Mouse (Mus musculus): Measurements from ENCODE around the gene Zfp362. TPM values are rescaled to one million over a fixed set of nuclear protein-coding genes. Genes with fewer than 3 reads are reported as not detected.
A peak's percentile ranks its signal among the peaks of the same experiment; 100 is the strongest.

Zfp362 gene
- polyA plus RNA-seq, 1 experiment from 2014 or later: 31.3 TPM

DNA sequence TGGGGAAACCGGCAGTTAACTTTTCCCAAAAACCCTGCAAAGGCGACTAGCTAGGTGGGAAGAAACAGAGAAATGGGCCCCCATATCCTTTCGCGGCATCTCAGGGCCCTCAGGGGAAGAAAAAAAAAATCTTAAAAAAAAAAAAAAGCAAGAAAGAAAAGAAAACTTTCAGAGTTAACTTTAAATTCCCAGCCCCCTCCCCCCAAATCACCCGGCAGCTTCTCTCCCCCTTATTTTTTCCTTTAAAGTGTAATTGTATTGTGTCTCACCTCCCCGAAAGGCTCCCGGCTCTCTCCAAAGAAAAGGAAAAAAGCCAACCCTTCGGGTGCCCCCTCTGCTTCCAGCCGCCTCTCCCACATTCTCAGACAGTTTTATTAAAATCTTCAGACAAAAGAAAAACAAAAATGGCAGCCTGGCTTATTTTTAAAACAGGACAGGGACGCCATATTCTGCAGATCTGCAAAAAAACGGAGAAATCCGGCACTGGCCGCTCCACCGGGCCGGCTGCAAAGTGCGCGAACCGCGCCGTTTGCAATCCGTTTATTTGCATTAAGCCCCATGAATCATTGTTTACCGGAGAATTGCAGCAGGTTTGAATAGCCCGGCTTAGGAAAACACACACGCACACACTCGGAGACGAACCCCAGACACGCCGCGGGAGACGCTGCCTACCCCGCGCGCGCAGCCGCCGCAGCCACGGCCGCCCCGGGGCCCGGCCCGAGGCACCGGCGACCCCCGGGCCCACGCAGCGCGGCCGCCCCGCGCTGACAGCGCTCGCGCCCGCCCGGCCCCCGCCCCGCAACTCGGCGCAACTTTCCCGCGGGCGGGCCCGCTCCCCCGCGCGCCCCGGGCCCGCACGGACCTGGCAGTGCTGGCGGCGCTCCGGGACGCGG lies 449 bp downstream of the Zfp362 start:
- Histone ChIP-seq H3K9me3 (ENCODE audit: control insufficient read depth, low read length) (no peaks in the 10 kb centered on the region), H3K27me3 (replicated peaks; ENCODE audit: control insufficient read depth, insufficient read depth, low read length) (no peaks in the 10 kb centered on the region), H3K36me3 (ENCODE audit: control insufficient read depth, insufficient read depth, low read length) (no peaks in the 10 kb centered on the region), H3K27ac (ENCODE audit: low read depth) (peak overlapping the region; percentile 98), H3K4me3 (ENCODE audit: low read depth, low read length) (peak overlapping the region; percentile 92), H3K4me2 (ENCODE audit: low read length) (peak overlapping the region; percentile 92), H3K4me1 (replicated peaks; ENCODE audit: control insufficient read depth, insufficient read depth, low read length) (peaks cover 30% of the 10 kb centered on the region), H3K9ac (ENCODE audit: low read length) (peak overlapping the region; percentile 98)
- under 1% methylated on average over 64 of the region's 74 CpGs for WGBS
- DNase-seq (ENCODE audit: low spot score): peak; percentile 84
- ATAC-seq (replicated peaks; ENCODE audit: low FRiP score, low TSS enrichment, low read depth): 0 out of 2 replicates have a peak, but pooled peaks have one; percentile 3

DNA sequence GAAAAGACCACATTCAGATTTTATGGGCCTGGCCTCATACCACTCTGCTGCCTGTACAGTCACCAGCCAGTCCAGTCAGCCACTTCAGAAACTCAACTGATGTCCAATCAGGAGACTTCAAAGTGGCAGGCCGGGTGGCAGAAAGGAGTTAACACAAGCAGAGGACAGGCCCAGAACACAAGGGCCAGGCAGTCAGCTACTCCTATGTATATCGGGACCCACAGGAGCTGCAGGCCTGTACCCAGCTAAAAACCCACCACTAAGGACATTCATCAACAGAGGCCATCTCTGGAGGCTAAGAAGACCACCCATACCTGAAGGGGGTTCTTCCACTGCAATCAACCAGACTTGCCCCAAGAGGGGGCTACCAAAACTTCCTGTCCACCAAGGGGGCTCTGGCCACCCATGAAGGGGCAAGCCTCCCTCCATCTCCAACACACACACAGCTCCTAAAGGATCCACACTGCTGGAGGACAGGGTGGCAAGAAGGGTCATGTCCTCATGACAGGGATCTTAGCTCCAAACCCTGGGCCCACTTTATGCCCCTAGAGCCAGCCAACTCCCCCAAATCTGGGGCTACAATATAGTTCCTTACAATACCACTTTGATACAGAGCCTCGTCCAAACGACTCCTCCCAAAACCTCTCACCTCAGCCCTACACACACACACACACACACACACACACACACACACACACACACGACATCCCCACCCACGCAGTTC lies 1.3 kb downstream of the Zfp362 start:
- ATAC-seq (replicated peaks; ENCODE audit: low FRiP score, low TSS enrichment, low read depth) (no peak), DNase-seq (ENCODE audit: low spot score) (peak; percentile 60)
- Histone ChIP-seq H3K9me3 (ENCODE audit: control insufficient read depth, low read length) (no peaks in the 10 kb centered on the region), H3K36me3 (ENCODE audit: control insufficient read depth, insufficient read depth, low read length) (no peaks in the 10 kb centered on the region), H3K4me2 (ENCODE audit: low read length) (peak overlapping the region; percentile 92), H3K27ac (ENCODE audit: low read depth) (peak overlapping the region; percentile 98), H3K9ac (ENCODE audit: low read length) (peak overlapping the region; percentile 98), H3K4me3 (ENCODE audit: low read depth, low read length) (peak overlapping the region; percentile 92), H3K4me1 (replicated peaks; ENCODE audit: control insufficient read depth, insufficient read depth, low read length) (peaks cover 32% of the 10 kb centered on the region), H3K27me3 (replicated peaks; ENCODE audit: control insufficient read depth, insufficient read depth, low read length) (no peaks in the 10 kb centered on the region)
- under 1% methylated on average over 6 of the region's 6 CpGs for WGBS

DNA sequence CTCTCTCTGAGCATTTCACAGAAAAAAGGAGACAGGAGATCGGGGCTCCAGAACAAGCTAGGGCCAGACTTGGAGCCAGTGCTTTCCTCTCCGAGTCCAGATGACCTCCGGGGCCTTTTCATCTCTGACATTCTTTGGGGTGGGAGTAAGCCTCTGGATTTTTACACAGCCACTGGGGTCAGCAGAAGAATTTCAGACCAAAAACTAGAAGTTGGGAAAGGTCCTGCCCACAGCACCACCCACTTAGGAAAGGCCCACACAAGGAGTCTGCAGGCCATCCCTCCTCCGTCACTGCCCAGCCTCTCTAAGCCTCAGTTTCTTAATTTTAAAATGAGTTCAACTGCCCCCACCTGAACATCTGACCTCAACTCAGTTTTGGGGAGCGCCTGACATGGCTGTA lies 2.3 kb downstream of the Zfp362 start:
- peaks cover 36% of the 10 kb centered on the region for H3K4me1 ChIP-seq (replicated peaks; ENCODE audit: control insufficient read depth, insufficient read depth, low read length)
- no peak for ATAC-seq (replicated peaks; ENCODE audit: low FRiP score, low TSS enrichment, low read depth)
- no peak overlapping the region for H3K27ac ChIP-seq (ENCODE audit: low read depth)
- H3K27me3 ChIP-seq (replicated peaks; ENCODE audit: control insufficient read depth, insufficient read depth, low read length): no peaks in the 10 kb centered on the region
- no peak for DNase-seq (ENCODE audit: low spot score)
- peak overlapping the region; percentile 92 for H3K4me2 ChIP-seq (ENCODE audit: low read length)
- 41% methylated on average over 5 of the region's 5 CpGs for WGBS
- H3K9me3 ChIP-seq (ENCODE audit: control insufficient read depth, low read length): no peaks in the 10 kb centered on the region
- no peaks in the 10 kb centered on the region for H3K36me3 ChIP-seq (ENCODE audit: control insufficient read depth, insufficient read depth, low read length)
- peak overlapping the region; percentile 6; the same call in 1 of the 2 replicates for H3K9ac ChIP-seq (ENCODE audit: low read length)
- H3K4me3 ChIP-seq (ENCODE audit: low read depth, low read length): peak overlapping the region; percentile 92; the same call in 1 of the 2 replicates

DNA sequence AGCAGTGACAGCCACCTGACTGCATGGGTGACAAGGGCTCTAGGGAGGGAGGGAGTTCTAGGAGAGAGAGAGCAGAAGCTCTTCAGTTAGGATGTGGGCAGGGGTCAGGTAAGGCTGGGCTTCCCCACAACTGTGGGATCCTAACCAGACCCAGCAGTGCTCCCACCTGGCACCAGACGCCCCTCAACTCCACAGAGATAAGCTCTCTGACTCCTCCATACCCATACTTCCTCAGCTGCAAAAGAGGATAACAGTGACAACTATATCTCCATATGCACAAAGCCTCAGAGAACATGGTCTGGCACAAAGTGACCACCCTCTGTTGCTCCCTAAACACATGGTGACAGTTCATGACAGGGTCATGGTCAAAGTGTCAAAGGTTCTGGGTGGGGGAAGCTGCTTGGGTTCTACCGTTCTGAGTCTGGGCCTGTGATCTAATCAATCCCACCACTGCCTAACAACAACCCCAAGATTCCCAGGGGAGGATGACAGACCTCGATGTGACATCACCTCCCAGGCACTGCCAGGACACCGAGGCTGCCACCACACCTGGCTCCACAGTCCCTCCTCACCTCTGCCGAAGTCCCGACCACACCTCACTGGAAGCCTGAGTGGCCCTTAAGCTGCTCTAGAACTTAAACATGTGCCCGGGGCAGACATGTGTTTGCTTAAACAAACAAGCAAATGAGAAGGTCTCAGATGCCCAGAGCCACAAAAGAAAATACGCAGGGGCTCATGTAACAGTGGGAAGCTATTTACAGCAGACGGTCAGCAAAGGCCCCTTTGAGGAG lies 4.0 kb downstream of the Zfp362 start:
- Histone ChIP-seq H3K9me3 (ENCODE audit: control insufficient read depth, low read length) (no peaks in the 10 kb centered on the region), H3K27me3 (replicated peaks; ENCODE audit: control insufficient read depth, insufficient read depth, low read length) (no peaks in the 10 kb centered on the region), H3K4me1 (replicated peaks; ENCODE audit: control insufficient read depth, insufficient read depth, low read length) (peaks cover 35% of the 10 kb centered on the region), H3K4me3 (ENCODE audit: low read depth, low read length) (no peak overlapping the region), H3K9ac (ENCODE audit: low read length) (no peak overlapping the region), H3K36me3 (ENCODE audit: control insufficient read depth, insufficient read depth, low read length) (no peaks in the 10 kb centered on the region), H3K27ac (ENCODE audit: low read depth) (no peak overlapping the region), H3K4me2 (ENCODE audit: low read length) (no peak overlapping the region)
- 60% methylated on average over 9 of the region's 9 CpGs for WGBS
- no peak for ATAC-seq (replicated peaks; ENCODE audit: low FRiP score, low TSS enrichment, low read depth)
- DNase-seq (ENCODE audit: low spot score): no peak

DNA sequence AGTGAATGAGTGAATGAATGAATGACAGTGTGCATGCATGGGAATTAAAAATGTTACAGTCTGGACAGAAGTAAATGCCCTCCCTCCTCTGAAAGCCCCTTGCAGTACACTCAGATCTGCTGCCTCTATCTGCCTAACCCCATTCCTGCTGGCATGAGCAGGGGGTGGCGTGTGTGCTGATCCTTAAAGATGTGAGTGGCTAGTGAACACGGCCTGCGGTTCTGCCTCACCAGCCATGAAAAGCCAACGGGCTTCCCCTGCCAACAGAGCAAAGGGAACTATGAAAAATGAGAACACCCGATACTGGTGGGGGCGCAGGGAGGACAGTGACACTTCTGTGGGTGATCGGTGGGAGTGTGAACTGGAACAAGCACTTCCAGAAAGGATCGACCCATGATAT lies 9.1 kb downstream of the Zfp362 start:
- H3K36me3 ChIP-seq (ENCODE audit: control insufficient read depth, insufficient read depth, low read length): peaks cover 6% of the 10 kb centered on the region
- 86% methylated on average over 8 of the region's 8 CpGs for WGBS
- H3K4me2 ChIP-seq (ENCODE audit: low read length): no peak overlapping the region
- ATAC-seq (replicated peaks; ENCODE audit: low FRiP score, low TSS enrichment, low read depth): no peak
- peaks cover 19% of the 10 kb centered on the region for H3K4me1 ChIP-seq (replicated peaks; ENCODE audit: control insufficient read depth, insufficient read depth, low read length)
- no peaks in the 10 kb centered on the region for H3K27me3 ChIP-seq (replicated peaks; ENCODE audit: control insufficient read depth, insufficient read depth, low read length)
- no peak overlapping the region for H3K4me3 ChIP-seq (ENCODE audit: low read depth, low read length)
- H3K9me3 ChIP-seq (ENCODE audit: control insufficient read depth, low read length): no peaks in the 10 kb centered on the region
- DNase-seq (ENCODE audit: low spot score): no peak
- no peak overlapping the region for H3K9ac ChIP-seq (ENCODE audit: low read length)
- H3K27ac ChIP-seq (ENCODE audit: low read depth): no peak overlapping the region

DNA sequence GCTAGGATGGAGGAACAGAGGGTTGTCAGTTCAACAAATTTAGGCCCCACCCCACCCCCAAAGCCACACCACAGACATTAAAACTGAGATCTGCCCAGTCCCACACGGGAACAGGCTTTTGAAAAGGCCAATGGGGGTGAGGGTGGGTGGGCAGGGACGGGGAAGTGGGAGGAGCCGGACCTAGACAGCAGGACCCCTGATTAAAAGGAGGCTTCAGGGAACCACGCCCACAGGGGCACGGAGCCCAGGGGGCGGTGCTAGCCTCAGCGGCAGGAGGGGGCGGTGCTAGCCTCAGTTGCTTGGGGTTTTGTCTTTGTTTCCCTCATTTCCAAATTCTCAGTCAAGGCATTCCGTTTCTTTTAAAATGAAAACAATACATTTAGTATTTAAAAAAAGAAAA lies 10.2 kb downstream of the Zfp362 start:
- WGBS: 15% methylated on average over 9 of the region's 9 CpGs
- Histone ChIP-seq H3K4me2 (ENCODE audit: low read length) (no peak overlapping the region), H3K4me1 (replicated peaks; ENCODE audit: control insufficient read depth, insufficient read depth, low read length) (peaks cover 16% of the 10 kb centered on the region), H3K36me3 (ENCODE audit: control insufficient read depth, insufficient read depth, low read length) (peaks cover 12% of the 10 kb centered on the region), H3K27ac (ENCODE audit: low read depth) (no peak overlapping the region), H3K9me3 (ENCODE audit: control insufficient read depth, low read length) (no peaks in the 10 kb centered on the region), H3K27me3 (replicated peaks; ENCODE audit: control insufficient read depth, insufficient read depth, low read length) (no peaks in the 10 kb centered on the region), H3K9ac (ENCODE audit: low read length) (no peak overlapping the region), H3K4me3 (ENCODE audit: low read depth, low read length) (no peak overlapping the region)
- ATAC-seq (replicated peaks; ENCODE audit: low FRiP score, low TSS enrichment, low read depth) (peak; percentile 33; the same call in 1 of the 2 replicates), DNase-seq (ENCODE audit: low spot score) (no peak)

DNA sequence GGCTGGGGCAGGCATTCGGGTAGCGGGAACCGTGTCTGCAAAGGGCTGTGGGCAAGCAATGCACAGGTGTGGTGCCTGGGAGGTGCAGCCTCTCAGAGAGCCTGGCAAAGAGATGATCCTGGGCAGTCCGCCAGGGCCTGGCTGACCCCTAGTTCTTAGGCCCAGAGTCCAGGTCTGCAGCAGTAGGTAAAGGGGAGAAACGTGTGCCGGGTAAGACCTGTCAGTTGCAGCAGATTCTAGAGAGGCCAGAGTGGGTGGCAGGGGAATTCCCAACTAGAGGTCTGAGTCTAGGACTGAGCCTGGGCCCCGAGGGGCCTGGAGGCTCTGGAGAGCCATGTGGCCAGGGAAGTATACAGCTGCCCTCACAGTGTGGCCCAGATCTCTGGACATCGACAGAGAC lies 11.6 kb downstream of the Zfp362 start:
- H3K36me3 ChIP-seq (ENCODE audit: control insufficient read depth, insufficient read depth, low read length): peaks cover 16% of the 10 kb centered on the region
- no peak overlapping the region for H3K9ac ChIP-seq (ENCODE audit: low read length)
- DNase-seq (ENCODE audit: low spot score): no peak
- no peak overlapping the region for H3K4me2 ChIP-seq (ENCODE audit: low read length)
- no peak for ATAC-seq (replicated peaks; ENCODE audit: low FRiP score, low TSS enrichment, low read depth)
- no peaks in the 10 kb centered on the region for H3K27me3 ChIP-seq (replicated peaks; ENCODE audit: control insufficient read depth, insufficient read depth, low read length)
- H3K4me1 ChIP-seq (replicated peaks; ENCODE audit: control insufficient read depth, insufficient read depth, low read length): peaks cover 13% of the 10 kb centered on the region
- H3K4me3 ChIP-seq (ENCODE audit: low read depth, low read length): no peak overlapping the region
- no peak overlapping the region for H3K27ac ChIP-seq (ENCODE audit: low read depth)
- WGBS: 87% methylated on average over 8 of the region's 8 CpGs
- H3K9me3 ChIP-seq (ENCODE audit: control insufficient read depth, low read length): no peaks in the 10 kb centered on the region

DNA sequence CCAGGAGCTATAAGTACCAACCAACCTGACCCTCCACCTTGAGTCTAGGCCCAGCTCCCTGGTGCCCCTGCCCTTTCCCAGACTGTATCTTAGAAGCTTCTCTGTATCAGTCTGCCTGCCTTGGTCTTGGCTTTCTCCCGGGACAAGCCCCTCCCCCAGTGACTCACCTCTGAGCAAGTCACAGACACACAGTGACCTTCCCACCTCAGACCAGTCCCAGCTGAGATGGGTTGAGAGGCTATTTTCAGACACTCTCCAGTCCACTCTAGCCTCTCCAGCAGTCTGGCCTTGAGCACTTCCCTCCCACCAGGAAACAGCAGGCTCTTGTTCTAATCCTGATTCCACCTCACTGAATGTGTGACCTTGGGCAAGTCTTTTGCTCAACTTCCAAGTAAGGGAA lies 12.1 kb downstream of the Zfp362 start:
- no peak for ATAC-seq (replicated peaks; ENCODE audit: low FRiP score, low TSS enrichment, low read depth)
- H3K4me2 ChIP-seq (ENCODE audit: low read length): no peak overlapping the region
- H3K9ac ChIP-seq (ENCODE audit: low read length): no peak overlapping the region
- H3K9me3 ChIP-seq (ENCODE audit: control insufficient read depth, low read length): no peaks in the 10 kb centered on the region
- no peak overlapping the region for H3K27ac ChIP-seq (ENCODE audit: low read depth)
- H3K27me3 ChIP-seq (replicated peaks; ENCODE audit: control insufficient read depth, insufficient read depth, low read length): no peaks in the 10 kb centered on the region
- DNase-seq (ENCODE audit: low spot score): no peak
- peaks cover 13% of the 10 kb centered on the region for H3K4me1 ChIP-seq (replicated peaks; ENCODE audit: control insufficient read depth, insufficient read depth, low read length)
- H3K36me3 ChIP-seq (ENCODE audit: control insufficient read depth, insufficient read depth, low read length): peaks cover 19% of the 10 kb centered on the region
- no peak overlapping the region for H3K4me3 ChIP-seq (ENCODE audit: low read depth, low read length)
- 26% methylated on average over 1 of the region's 1 CpGs for WGBS

All from intestine, embryonic 14.5 days (tissue).